Mouse (Mus musculus): ENCODE measurements around the gene Plekha8.

Plekha8 gene

DNA sequence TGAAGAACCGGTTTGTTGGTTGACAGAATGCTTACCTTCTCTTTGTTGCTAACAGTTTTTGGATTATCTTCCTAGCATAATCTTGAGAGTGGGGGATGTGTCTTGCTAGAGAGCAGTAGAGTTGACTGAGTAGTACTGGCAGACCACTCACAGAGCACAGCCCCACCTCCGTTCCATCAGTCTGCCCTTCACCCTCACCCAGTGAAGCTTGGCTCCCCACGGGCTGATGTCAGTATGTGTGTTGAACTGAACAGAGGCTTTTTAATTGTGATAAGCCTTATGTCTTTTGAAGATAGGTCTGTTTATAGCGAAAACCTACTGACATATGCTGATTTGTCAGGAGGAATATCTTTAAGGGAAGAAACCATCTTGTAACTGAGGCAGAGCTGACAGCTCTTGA is 48.3 kb downstream of the Plekha8 start:
- DNase-seq (ENCODE audit: low spot score in 2 of 2), result no peak

DNA sequence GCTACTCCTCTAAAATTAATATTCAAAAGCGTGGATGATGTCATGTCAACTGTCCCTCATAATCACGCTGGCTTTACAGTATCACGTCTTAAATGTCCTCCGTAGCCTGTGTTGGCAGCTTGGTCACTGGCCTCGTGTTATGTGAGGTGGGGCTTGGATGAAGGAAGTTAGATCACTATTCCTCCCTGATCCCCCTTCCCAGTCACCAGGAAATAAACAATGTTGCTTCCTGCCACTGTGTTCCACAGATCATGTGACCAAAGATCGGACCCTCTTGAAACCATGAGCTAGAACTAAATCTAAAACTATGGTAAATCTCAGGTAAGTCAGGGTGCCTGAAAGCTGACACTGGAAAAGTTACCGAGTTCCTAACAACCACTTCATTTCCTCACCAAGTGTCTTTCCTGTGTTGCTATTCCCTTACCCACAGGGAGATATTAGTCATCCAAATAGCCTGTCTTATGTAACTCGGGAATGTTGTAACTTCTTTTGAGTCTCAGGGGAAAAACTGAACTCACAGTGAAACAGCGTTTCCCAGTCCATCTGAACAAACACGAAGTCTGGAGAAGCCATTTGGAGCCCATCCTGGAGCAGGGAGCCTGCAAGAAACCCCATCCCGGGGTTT is 60.7 kb downstream of the Plekha8 start:
- DNase-seq (ENCODE audit: low spot score in 2 of 2), result no peak

DNA sequence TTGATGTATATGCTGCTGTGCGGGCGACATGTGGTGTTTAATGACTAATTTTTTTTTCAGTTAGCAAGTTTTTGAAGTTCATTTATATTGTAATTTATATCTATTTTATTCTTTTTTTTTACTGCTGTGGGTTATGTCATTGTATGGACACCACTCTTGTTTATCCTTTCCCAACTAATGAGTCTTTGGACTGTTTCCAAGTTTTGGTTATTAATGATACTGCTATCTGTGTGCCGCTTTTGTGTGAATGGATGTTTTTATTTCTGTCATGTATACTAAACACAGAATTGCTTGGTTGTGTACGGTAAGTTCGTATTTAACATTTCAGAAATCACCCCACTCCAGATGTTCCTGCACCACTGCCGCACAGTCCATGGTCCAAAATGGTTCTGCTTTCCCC is 63.0 kb downstream of the Plekha8 start:
- DNase-seq (ENCODE audit: low spot score in 2 of 2), result no peak

DNA sequence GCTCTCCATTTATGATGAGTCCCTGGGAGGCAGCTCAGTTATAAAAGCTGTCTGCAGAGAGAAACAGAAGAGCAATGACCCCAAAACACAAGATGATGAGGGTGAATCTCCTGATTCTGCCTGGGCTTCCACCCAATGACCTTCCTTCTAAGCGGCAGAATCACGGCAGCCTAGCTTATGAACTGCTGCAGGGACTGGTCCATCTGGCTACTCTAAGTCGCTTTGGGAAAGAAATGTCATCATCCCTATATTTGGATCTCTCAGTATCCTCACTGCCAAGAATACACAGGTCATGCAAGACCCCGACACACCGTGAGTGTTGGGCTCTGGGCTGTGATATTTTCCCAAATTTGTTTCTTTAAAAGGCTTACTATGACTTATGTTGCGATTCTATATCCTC is 75.0 kb downstream of the Plekha8 start:
- DNase-seq (ENCODE audit: low spot score in 2 of 2), result no peak

DNA sequence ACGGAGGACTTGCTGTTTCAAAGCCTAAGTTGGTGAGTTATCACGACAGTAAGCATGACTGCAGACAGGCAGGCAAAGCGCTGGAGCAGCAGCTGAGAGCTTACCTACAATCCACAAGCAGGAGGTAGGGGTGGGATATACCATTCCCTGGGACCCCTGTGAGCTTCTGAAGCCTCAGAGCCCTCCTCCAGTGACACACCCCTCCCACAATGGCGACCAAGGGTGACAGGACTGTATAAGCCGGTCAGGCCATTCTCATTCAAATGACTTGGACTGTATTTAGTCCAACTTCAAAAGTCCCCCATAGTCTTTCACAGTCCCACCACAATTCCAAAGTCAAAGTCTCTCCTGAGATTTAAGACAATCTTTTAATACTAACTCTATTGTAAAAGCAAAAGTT is 78.0 kb downstream of the Plekha8 start:
- no peak for DNase-seq (ENCODE audit: low spot score in 2 of 2)

DNA sequence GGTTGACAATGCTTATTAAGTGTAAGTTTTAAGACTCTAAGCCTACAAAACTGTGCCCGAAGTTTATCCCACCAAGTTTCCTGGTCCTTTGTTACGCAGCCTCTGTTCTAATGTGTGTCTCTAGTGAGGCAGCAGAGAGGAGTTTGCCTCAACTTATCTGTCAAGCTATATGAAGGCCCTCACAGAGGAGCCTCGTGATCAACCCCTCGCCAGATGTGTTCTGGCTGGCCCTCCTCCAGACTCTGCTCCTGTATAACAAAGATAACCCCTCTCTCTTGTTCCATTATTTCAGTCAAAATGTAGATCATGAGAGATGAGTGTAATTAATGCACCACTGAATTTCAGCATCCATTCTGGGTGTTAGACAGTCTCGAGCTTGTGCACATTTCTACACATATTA is 84.8 kb downstream of the Plekha8 start:
- no peak for DNase-seq (ENCODE audit: low spot score in 2 of 2)

DNA sequence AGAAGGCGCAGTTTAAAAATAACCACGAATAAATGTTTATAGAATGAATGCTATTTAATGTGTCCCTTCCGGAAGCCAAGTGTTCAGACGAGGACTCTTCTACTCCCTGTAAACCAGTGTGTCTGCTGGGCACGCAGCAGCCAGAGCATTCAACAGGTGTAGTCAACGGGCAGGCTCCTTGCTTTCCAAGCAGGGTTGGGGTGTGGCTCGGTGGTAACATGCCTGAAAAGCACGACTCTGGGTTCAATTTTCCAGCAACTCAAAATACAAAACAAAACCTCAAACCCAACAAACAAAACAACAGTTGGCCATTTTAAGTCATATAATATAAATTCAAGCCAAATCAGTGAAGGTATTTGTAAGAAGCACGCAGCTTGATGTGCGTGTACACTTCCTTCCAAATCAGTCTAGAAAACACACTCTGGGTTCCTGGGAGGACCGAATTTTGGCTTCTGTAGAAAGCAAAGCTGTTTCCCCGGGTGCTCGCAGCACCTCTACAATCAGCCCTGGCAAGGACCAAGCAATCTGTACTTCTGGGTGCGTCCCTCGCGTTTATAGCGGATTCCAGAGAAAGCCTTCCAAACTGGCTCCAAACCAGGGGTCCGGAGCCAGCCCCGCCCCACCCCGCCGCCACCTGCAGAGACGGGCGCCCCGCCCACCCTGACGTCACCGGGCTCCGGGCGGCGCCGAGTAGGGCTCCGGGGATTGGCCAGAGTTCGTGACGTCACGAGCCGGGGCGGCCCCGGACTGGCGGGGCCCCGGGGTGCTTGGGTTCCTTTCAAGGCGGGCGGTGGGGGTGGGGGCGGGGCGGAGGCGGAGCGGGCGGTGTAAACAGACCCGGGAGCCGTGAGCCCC is 86.2 kb downstream of the Plekha8 start, which contains the start of gene Mturn:
Mturn (plus strand) TSS at position 734 of the 855 bp plus-strand sequence.
- DNase-seq (ENCODE audit: low spot score in 2 of 2), result peak; percentile 95 to 98

DNA sequence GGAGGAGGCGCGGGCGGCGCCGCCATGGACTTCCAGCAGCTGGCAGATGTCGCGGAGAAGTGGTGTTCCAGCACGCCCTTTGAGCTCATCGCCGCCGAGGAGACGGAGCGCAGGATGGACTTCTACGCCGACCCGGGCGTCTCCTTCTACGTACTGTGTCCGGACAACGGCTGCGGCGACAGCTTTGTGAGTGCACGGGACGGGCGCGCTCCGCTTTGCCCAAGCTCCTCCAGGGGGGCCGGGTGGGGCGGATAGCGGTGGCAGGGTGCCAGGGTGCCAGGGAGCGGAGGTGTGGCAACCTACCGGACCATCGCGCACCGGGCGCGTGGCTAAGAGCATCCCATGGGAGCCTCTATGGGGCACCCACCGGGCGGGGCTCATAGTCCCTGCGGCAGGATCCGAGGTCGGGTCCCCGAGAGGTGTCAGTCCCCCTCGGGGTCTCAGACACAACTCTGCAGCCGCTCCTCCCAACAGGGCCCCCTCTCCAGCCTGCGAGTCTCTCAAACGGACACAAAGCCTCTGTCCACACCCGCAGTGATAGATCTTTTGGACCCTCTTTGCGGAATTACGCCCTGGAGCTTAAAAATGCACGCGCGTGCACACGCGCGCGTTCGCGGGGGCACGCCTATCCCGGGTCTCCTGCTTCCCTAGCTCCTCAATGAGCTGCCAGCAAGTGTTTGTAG is 87.0 kb downstream of the Plekha8 start:
- peak in 1 of 2 experiments; percentile 26 for DNase-seq (ENCODE audit: low spot score in 2 of 2)

DNA sequence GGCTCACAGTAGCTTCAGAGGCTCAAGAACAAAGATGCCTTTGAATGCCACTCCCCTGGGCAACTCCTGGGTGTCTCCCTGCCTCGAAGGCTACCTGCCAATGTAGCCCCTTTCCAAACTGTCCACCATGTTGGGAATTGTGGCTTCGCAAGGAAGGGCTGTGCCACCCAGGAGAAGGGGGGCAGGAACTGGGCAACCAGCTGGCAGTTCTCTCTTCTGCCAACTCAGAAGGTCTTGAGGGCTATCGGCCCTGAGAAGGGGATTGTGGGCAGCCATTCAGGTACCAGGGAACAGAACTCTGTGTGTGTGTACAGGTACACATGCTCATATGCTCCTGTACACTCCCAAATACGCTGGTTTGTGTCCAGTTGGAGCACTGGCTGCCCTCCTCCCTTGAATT is 89.2 kb downstream of the Plekha8 start:
- no peak for DNase-seq (ENCODE audit: low spot score in 2 of 2)

DNA sequence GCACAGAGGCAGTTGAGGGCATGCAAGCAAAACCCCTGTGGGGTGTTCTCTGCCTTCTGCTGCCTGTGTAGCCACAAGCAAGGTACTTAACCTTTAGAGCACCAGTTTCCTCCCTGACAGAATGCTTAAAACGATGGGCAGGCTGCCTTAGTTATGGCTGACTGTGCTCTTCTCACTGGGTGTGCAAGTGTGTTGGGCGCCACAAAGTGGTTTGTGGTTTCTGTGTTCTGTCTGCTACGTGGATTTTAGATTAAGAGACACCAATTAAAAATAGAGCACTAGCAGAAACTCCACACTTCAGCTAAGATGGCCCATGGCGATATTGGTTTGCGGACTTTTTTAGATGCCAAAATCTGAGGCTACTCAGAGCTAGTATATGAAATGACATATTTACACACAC is 90.2 kb downstream of the Plekha8 start:
- DNase-seq (ENCODE audit: low spot score in 2 of 2), result no peak

DNA sequence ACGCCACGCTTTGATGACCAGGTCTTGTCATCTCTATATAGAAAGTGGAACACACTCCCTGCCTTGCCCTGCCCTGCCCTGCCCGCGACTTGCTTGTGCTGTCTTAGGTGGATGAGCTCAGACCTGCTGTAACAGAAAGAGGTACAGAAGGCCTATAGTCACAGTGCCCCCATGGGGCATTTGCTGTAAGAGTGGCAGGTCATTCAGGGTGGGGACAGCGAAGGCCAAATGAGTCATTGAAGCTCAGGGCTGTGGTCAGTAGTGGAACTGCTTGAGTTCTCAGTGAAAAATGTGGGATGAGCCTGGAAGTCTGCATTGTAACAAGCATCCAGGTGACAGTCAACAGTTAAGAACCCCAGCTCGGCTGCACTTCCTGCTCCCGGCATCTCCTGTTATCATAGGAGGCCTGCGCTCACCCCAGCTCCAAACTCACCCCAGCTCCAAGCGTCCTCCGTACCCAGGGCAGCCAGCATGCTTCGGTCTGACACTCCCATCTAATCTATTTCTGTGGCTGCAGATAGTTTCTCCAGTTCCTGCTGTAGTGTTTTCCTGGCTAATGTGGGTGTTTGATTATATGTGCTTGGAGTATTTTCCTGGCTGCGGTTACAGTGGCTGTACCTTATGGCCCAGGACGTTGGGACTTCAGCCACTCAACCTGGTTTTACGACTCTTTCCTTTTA is 90.9 kb downstream of the Plekha8 start:
- no peak for DNase-seq (ENCODE audit: low spot score in 2 of 2)

DNA sequence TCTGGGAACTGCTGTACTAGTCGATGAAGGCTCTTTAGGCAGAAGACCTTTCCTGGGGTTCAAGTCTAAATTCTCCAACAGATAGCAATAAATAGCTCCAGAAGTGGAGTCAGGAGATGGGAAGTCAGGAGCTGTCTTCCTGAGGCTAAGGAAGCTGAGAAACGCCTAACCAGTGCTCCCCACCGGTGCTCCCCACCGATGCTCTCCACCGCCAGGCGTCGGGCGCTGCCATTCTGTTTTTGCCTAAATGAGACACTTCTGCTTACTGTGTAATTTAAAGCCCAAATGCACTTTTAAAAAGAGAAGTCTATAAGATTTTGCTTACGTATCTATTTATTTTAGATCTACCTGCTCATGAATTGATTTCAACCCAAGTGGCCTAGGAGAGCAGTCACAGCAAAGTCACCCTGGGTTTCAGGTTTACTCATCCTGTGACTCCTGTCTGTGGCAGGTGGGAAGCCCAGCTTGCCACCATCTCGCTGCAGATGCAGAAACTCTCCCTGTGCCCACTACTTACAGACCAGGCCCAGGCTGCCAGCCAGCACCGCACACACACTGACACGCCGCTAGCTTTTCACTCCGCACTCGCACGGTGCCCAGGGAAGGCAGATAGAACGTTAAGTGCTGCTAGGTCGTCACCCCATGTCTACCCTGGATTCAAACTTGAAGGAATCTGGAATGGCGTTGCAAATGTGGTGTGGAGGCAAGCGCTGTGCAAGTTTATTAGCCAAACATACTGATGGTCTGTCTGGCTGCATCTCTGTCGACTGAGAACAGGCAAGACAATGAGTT is 92.2 kb downstream of the Plekha8 start:
- DNase-seq (ENCODE audit: low spot score in 2 of 2), result no peak

DNA sequence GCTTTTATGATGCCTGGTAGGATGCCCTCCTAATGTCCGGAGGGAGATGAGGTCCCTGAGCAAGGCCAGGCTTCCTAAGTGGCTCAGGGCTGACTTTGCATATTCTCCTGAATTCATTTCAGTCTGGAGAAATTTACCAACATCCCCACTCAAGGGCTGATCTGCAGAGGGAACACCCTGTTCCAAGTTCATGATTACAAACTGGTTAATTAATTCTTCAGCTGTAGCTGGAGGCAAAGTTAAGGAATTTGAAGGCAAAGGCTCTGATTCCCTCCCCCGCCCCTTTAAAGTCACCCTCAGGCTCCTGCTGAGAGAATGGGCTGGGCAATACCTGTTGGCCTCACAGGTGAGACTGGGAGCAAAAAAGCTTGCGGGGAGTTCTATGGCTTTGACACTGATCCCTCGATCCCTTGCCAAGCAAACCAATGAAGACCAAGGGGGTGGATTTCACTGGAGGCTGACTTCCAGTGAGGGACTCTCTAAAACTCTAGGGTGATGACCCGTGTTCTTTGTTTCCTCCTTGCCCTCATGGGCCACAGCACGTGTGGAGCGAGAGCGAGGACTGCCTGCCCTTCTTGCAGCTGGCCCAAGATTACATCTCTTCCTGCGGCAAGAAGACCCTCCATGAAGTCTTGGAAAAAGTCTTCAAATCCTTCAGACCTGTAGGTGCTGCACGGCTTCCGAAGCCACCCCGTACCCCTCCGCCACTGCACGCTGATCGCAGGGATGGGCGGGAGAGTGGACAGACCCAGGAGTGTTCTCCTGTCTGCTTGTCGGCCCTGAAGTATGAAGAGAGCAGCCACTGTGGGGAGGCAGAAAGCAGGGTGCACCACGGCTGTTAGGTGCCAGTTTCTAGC is 93.8 kb downstream of the Plekha8 start:
- DNase-seq (ENCODE audit: low spot score in 2 of 2), result no peak

DNA sequence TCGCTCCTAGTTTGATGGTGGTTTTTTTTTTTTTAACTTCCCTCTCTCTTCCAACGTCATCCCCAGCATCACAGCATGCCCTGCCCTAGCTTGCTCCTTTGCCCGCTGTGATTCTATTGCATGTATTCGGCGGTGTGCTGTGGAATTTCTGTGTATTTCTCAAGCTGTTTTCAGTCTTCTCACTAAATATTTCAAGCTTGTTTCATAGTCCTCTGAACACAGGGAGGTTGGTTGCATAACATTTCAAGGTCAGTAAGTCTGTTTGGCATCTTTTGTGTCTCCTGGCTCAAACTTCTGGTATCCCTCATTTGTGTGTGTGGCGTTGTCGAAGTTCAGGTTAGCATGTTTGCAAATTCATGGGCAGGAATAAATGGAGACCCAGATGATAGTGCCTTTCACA is 94.8 kb downstream of the Plekha8 start:
- DNase-seq (ENCODE audit: low spot score in 2 of 2), result no peak

DNA sequence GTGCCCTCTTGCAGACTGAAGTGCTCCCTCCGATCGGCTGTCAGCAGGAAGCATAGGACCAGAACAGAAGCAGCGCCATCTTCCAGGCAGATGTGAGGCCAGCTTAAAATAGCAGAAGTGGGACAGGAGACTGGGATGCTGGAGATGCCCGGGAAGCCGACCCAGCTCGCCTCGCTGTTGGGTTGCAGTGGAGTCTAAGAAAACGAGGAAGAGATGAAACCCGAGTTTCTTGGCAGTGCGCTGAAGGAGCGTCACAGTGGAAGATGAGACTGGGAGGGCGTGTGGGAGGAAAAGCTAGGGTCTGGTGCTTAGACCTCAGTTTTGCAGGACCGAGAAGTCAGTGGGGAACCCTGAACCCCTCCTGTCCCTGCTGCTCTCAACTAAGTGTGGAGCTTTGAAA is 95.9 kb downstream of the Plekha8 start:
- DNase-seq (ENCODE audit: low spot score in 2 of 2), result peak in 1 of 2 experiments; percentile 27

DNA sequence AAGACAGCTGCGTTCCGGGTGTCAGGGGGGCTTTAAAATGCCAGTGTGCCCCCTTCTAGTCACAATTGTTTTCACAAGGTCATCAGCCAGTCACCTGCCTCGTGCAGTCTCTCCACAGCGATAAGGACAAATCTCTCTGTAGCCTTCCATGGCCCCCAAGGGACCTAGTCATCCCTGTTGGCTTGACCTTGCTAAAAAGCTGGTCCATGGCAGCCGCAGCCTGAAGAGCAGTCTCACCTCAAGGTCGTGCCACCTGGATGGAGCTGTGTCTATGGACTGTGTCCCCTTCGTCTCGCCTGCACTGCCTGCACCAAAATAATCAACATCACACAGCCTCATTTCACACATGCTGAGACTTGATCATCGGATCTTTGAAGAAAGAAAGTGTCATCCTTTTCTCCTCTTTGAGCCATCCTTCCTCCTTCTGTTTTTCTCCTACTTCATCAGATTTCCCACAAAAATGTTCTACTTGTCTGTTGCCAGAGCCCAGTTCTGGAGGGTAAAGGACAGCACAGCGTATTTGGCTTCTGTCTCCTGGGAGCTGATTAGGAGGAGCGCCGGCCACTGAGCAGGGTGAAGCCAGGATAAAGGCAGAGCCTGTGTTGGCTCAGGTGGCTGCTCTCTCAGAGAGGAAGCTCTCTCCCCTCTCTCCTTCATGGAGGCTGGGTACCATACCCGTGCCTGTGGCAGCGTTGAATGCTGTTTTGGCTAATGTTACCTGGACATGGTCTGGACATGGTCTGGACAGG is 96.6 kb downstream of the Plekha8 start:
- DNase-seq (ENCODE audit: low spot score in 2 of 2), result no peak

DNA sequence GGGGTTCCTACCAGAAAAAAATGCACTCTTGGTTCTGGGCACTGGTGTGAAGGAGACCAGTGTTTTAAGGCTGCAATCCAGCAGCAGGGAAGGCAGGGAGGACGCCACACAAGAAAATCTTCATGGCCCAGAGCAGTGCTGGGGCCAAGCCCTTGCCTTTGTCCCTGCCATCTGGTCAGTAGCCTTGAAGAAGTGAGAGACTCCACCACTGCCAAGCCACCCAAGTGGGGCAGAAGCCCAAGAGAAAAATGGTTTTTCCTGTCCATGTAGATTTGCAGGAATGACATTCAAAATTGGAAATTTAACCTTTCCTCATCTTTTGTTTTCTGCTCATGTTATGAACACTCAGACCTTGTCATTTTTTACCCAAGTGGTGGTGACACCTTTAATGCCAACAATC is 97.3 kb downstream of the Plekha8 start:
- no peak for DNase-seq (ENCODE audit: low spot score in 2 of 2)

DNA sequence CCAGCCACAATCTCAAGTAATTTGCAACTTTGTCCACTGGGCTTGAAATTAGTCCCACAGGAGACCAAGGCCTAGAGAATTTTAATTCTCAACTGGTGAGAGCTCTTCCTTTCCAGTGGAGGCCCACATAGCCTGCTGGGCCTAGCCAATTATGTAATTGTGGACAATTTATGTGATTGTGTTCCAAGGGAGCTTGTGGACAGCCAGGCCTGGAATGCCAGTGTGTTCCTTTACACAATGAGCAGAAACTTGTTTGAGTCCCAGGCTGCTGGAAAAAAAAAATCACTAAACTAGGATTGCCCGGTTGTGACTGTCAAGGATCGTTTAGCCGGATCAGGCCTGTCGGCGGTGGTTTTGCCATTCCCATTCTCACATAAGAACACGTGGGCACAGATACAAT is 98.4 kb downstream of the Plekha8 start:
- DNase-seq (ENCODE audit: low spot score in 2 of 2), result no peak
